Mouse (Mus musculus) T-cell, adult 66 days (primary cell): Measurements from ENCODE around the gene Numb. TPM values are rescaled to one million over a fixed set of nuclear protein-coding genes. Genes with fewer than 3 reads are reported as not detected.

Source experiments
- total RNA-seq, 2 experiments: library from RNA; stranded (reverse); gene quantifications; 3 replicates in 1 of 2; 4 replicates in 1 of 2; pipeline ENCODE4 v1.2.4; 2023

The Numb gene
- 10 to 100 TPM; 58.5 to 62.4 TPM for total RNA-seq

DNA sequence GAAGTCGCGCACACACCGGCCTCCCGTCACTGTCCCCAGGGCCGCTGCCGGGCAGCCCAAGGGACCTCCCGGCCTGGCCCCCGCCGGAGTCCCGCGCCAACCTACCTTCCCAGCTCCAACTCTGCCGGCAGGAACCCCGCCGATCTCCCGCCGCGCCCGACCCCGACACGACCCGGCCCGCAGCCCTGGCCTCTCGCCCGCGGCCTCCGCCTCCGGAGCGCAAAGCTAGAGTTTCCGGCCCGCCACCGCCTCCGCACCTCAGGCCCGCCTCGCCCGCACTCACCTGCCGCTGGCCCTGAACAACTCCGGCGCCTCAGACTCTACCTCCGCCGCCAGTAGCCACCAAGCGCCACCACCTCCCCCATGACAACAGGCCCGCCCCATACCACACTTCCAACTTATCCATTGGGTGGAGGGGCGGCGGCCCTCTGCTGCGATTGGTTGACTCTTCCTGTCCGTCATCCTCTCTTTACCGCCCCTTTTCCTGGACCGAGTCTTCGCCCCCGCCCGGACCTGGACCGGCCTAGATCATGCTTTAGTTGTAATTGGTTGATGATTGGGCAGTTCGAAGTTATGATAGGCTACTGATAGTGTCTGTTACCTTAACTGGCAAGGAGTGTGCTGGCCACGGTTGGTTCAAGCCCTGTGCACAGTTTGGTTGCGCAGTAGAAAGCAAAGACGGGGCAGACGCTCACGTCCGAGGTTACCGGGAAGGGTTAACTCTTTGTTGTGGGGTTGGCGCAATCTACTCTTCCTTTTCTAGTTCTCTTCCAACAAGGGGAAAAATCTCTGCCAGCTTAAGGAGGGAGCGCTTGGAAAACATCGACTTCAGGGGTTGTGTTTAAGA is at the start of gene Numb:
Gene Numb (minus strand): TSS at position 400 of the 847 bp plus-strand sequence.

DNA sequence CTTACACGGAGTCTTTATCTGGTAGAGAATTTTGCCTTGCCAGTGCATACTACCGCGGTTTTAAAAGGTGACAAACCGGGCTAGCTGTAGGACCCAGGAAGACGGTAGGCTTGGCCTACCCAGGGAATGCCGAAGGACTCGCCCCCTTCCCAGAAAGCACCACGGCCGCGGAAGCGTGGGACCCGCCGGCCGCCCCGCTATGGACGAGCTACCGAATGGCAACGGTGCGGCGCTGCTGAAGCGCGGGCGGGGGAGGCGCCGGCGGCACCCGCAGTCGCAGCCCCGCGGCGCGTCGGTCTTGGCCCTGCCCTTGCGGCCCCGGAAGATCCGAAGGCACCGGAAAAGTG is 28.7 kb upstream of the Numb start, which contains the start of gene Riox1:
Gene Riox1 (plus strand): TSS at position 116 of the 347 bp plus-strand sequence.

DNA sequence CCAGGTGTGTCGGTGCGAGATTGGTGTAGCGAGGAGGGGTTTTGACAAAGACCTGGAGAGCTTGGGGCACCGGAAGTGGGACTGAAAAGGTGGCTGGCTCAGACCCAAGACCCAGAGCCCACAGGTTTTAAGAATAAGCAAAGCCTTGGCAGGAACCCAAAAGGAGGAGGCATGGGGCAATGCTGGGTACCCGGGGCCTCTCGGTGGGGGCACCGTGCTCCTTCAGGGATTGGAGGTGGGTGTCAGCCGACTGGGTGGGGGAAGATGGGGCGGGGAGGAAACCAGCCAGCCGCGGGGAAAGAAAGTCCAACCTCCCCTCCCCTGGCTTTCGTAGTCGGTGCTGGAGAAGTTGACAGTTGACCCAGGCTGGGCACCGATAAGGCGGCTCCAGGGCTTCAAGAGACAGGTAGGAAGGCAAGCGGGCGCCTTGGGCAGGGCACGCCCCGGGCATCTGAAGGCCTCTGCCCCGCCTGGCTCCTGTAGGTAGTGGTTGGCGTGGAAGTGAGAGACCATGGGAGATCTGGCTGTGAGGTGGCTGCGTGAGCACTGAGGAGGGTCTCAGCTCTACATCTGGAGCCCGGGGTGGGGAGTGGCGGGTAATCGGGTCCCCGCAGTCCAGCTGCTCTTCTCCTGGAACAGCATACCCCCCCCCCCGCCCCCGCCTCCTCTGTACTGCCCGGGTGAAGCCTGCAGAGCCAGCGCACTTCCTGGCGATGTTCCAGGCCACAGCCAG is 158.3 kb downstream of the Numb start, which contains the start of gene Papln:
Gene Papln (plus strand): TSS at position 324 of the 733 bp plus-strand sequence.

Other genes starting within 250 kb of the Numb start
- 10 to 100 TPM; 71.3 to 74.9 TPM for gene Psen1, start 233.8 kb downstream of the Numb start, total RNA-seq
- not detected for gene Papln, start 158.3 kb downstream of the Numb start, total RNA-seq
- gene Riox1, start 28.7 kb upstream of the Numb start, total RNA-seq = 10 to 100 TPM; 25.0 to 28.7 TPM
- gene Heatr4, start 62.9 kb upstream of the Numb start, total RNA-seq = under 1 TPM in 1 of 2 experiments, not detected in 1; 0.30 TPM
- 10 to 100 TPM; 54.4 to 63.1 TPM for gene Acot2, start 65.9 kb upstream of the Numb start, total RNA-seq
- gene Acot1, start 87.6 kb upstream of the Numb start, total RNA-seq = 1 to 10 TPM; 1.9 to 5.7 TPM
- gene Acot4, start 116.4 kb upstream of the Numb start, total RNA-seq = under 1 TPM in 1 of 2 experiments, not detected in 1; 0.15 TPM
- gene Gm49366, start 117.0 kb upstream of the Numb start, total RNA-seq = not detected
- gene Acot3, start 130.2 kb upstream of the Numb start, total RNA-seq = not detected
- not detected for gene Acot5, start 147.4 kb upstream of the Numb start, total RNA-seq
- gene Acot6, start 178.7 kb upstream of the Numb start, total RNA-seq = 1 to 10 TPM; 3.1 to 3.6 TPM
- gene Dnal1, start 192.4 kb upstream of the Numb start, total RNA-seq = 1 to 10 TPM in 1 of 2 experiments, under 1 TPM in 1; 0.89 to 1.0 TPM
- 1 to 10 TPM; 8.5 to 9.0 TPM for gene Pnma1, start 226.6 kb upstream of the Numb start, total RNA-seq